Mouse (Mus musculus) erythroid progenitor cell, adult 5-6 weeks (primary cell): ENCODE results near the gene Cd72. TPM values are rescaled to one million over a fixed set of nuclear protein-coding genes. Genes with fewer than 3 reads are reported as not detected.
"Not testable (repeated sequence)": the region's sequence is repeated elsewhere in the genome, so short reads cannot be mapped to it uniquely, and the experiment has no call there.

Source experiments
- ATAC-seq: replicated peaks from 2 replicates; pipeline ENCODE4 v1.8.0; 2016; ENCODE audit warnings: moderate number of reproducible peaks, mild to moderate bottlenecking, moderate TSS enrichment, inconsistent platforms; ENCODE audit not compliant: poor library complexity, low FRiP score, severe bottlenecking
- total RNA-seq, 2 experiments: library from RNA; stranded (forward) in 1 of 2; stranded (reverse) in 1 of 2; fragments of 150-400 nt in 1 of 2; fragments of 186-747, 209-891 nt in 1 of 2; gene quantifications; 2 replicates each; pipeline versions ENCODE4 v1.2.3 to v1.2.4; 2015 to 2017; ENCODE audit warnings: low replicate concordance in 2 of 2

The Cd72 gene
- total RNA-seq (2015; ENCODE audit: low replicate concordance) (17.2 and 22.3 TPM in 2 replicates), total RNA-seq (2017; ENCODE audit: low replicate concordance) (23.1 and 23.5 TPM in 2 replicates)

GRCm38 (mm10) chr4:43454041-43454836 lies at the start of gene Cd72:
Gene Cd72, minus strand, starts transcription at chr4:43454628.
- no peak for ATAC-seq

GRCm38 (mm10) chr4:43503506-43503905 lies 49.1 kb upstream of the Cd72 start:
- ATAC-seq: no peak

- ATAC-seq: no peak
These were observed 48.6 kb upstream of the Cd72 start for GRCm38 (mm10) chr4:43503041-43503440.

GRCm38 (mm10) chr4:43499407-43500333 lies 45.2 kb upstream of the Cd72 start, which contains the start of gene Arhgef39:
Gene Arhgef39, minus strand, starts transcription at chr4:43499695.
- ATAC-seq: peak; percentile 89

GRCm38 (mm10) chr4:43498983-43499382 lies 44.6 kb upstream of the Cd72 start:
- peak; percentile 82 for ATAC-seq

- ATAC-seq: no peak
These were observed 43.5 kb upstream of the Cd72 start for GRCm38 (mm10) chr4:43497946-43498345.

GRCm38 (mm10) chr4:43497405-43497804 lies 43.0 kb upstream of the Cd72 start:
- no peak for ATAC-seq

GRCm38 (mm10) chr4:43496587-43496986 lies 42.2 kb upstream of the Cd72 start:
- no peak for ATAC-seq

- ATAC-seq: no peak
These were observed 39.4 kb upstream of the Cd72 start for GRCm38 (mm10) chr4:43493846-43494240.

GRCm38 (mm10) chr4:43493186-43493845 lies 38.9 kb upstream of the Cd72 start:
- peak; percentile 81 for ATAC-seq

GRCm38 (mm10) chr4:43492821-43493185 lies 38.4 kb upstream of the Cd72 start, which contains the start of gene Ccdc107:
Gene Ccdc107, plus strand, starts transcription at chr4:43492900.
- peak; percentile 91 for ATAC-seq

- no peak for ATAC-seq
These were observed 37.8 kb upstream of the Cd72 start for GRCm38 (mm10) chr4:43492101-43492820.

- ATAC-seq: peak; percentile 22
These were observed 36.4 kb upstream of the Cd72 start for GRCm38 (mm10) chr4:43490801-43491200.

- no peak for ATAC-seq
These were observed 35.2 kb upstream of the Cd72 start for GRCm38 (mm10) chr4:43489611-43490010.

- not testable (repeated sequence) for ATAC-seq
These were observed 31.2 kb upstream of the Cd72 start for GRCm38 (mm10) chr4:43485666-43486065.

GRCm38 (mm10) chr4:43483535-43484091 lies 29.2 kb upstream of the Cd72 start, which contains the start of gene Sit1:
Gene Sit1, minus strand, starts transcription at chr4:43483734.
- ATAC-seq: no peak

GRCm38 (mm10) chr4:43482591-43482990 lies 28.2 kb upstream of the Cd72 start:
- ATAC-seq: no peak

GRCm38 (mm10) chr4:43481894-43482456 lies 27.5 kb upstream of the Cd72 start:
- ATAC-seq: no peak

- no peak for ATAC-seq
These were observed 26.6 kb upstream of the Cd72 start for GRCm38 (mm10) chr4:43480985-43481384.
